Mouse (Mus musculus) heart, embryonic 16.5 days (tissue): Measurements from ENCODE around the gene Abcc12. TPM values are rescaled to one million over a fixed set of nuclear protein-coding genes. Genes with fewer than 3 reads are reported as not detected.

Source experiments
- ATAC-seq: fragments of 200-750 bp; cut with Nextera tagmentation; replicated peaks from 2 replicates; pipeline ENCODE4 v1.8.0; 2017; ENCODE audit warnings: moderate number of reproducible peaks; ENCODE audit not compliant: insufficient read depth, low FRiP score; ENCODE audit errors: extremely low read depth
- H3K27ac ChIP-seq: fragments of 300-500 bp; sonication (generic); 2 replicates; pipeline ENCODE4 v1.5.1; 2014; ENCODE audit warnings: mild to moderate bottlenecking, low read length, control low read depth, moderate library complexity
- H3K27me3 ChIP-seq: fragments of 300-500 bp; sonication (generic); 2 replicates; pipeline ENCODE4 v1.6.1; 2014; ENCODE audit warnings: low read length, mixed read lengths; ENCODE audit not compliant: control insufficient read depth, insufficient read depth
- H3K36me3 ChIP-seq: fragments of 300-500 bp; sonication (generic); 2 replicates; pipeline ENCODE4 v1.6.1; 2014; ENCODE audit not compliant: control insufficient read depth, insufficient read depth
- H3K4me1 ChIP-seq: fragments of 300-500 bp; sonication (generic); 2 replicates; pipeline ENCODE4 v1.6.1; 2014; ENCODE audit warnings: low read length, mixed read lengths; ENCODE audit not compliant: control insufficient read depth, insufficient read depth
- H3K4me2 ChIP-seq: fragments of 300-500 bp; sonication (generic); 2 replicates; pipeline ENCODE4 v1.6.1; 2014; ENCODE audit warnings: low read depth, mild to moderate bottlenecking, control low read depth, low read length
- H3K4me3 ChIP-seq: fragments of 300-500 bp; sonication (generic); 2 replicates; pipeline ENCODE4 v1.5.1; 2014; ENCODE audit warnings: mild to moderate bottlenecking, control low read depth, low read length
- H3K9ac ChIP-seq: fragments of 300-500 bp; sonication (generic); 2 replicates; pipeline ENCODE4 v1.6.1; 2014; ENCODE audit warnings: low read length, control low read depth
- H3K9me3 ChIP-seq: fragments of 300-500 bp; sonication (generic); replicated peaks from 2 replicates; pipeline ENCODE4 v1.6.1; 2016; ENCODE audit warnings: low read length; ENCODE audit not compliant: control insufficient read depth
- WGBS: fragments of 180-500 bp; shearing (Covaris S2); extraction: QIAGEN DNeasy Blood & Tissue Kit; methylation state at CpG from one replicate; pipeline ENCODE4 v1.1.7; 2014; 5-methylcytosine and 5-hydroxymethylcytosine counted together
- polyA plus RNA-seq: library from polyadenylated mRNA; unstranded; fragments of >200 nt; fragmentation: Nextera tagmentation; extraction: Ambion mirVana; gene quantifications from 2 replicates; pipeline ENCODE4 v1.2.1, GENCODE M21; 2015

Gene Abcc12
- polyA plus RNA-seq, 1 experiment from 2014 or later, result 0.08 TPM

- Histone ChIP-seq H3K4me1 (no peaks in the 10 kb centered on the region), H3K9ac (no peak overlapping the region), H3K4me2 (no peak overlapping the region), H3K27me3 (no peaks in the 10 kb centered on the region), H3K36me3 (no peaks in the 10 kb centered on the region), H3K27ac (no peak overlapping the region), H3K9me3 (no peaks in the 10 kb centered on the region), H3K4me3 (no peak overlapping the region)
- no peak for ATAC-seq
- WGBS, result 72% methylated on average over 2 of the region's 2 CpGs
Measured at GRCm38 (mm10) chr8:86603174-86603573, 22.7 kb upstream of the Abcc12 start.

- 74% methylated on average over 3 of the region's 3 CpGs for WGBS
- ATAC-seq, result no peak
- no peak overlapping the region for H3K4me2 ChIP-seq
Measured at GRCm38 (mm10) chr8:86600311-86600710, 19.8 kb upstream of the Abcc12 start.

GRCm38 (mm10) chr8:86599299-86599698 lies 18.8 kb upstream of the Abcc12 start:
- Histone ChIP-seq H3K9ac (no peak overlapping the region), H3K27ac (no peak overlapping the region), H3K36me3 (no peaks in the 10 kb centered on the region), H3K4me1 (no peaks in the 10 kb centered on the region), H3K9me3 (no peaks in the 10 kb centered on the region), H3K27me3 (no peaks in the 10 kb centered on the region), H3K4me3 (no peak overlapping the region), H3K4me2 (no peak overlapping the region)
- WGBS, result 84% methylated on average over 6 of the region's 6 CpGs
- ATAC-seq, result no peak

More at GRCm38 (mm10) chr8:86600311-86600710, 19.8 kb upstream of the Abcc12 start:
- Histone ChIP-seq H3K36me3 (no peaks in the 10 kb centered on the region), H3K9me3 (no peaks in the 10 kb centered on the region), H3K9ac (no peak overlapping the region), H3K27me3 (no peaks in the 10 kb centered on the region), H3K4me1 (no peaks in the 10 kb centered on the region), H3K4me3 (no peak overlapping the region), H3K27ac (no peak overlapping the region)

- no peaks in the 10 kb centered on the region for H3K9me3 ChIP-seq
- H3K4me2 ChIP-seq, result no peak overlapping the region
- no peaks in the 10 kb centered on the region for H3K36me3 ChIP-seq
- H3K27me3 ChIP-seq, result no peaks in the 10 kb centered on the region
- H3K9ac ChIP-seq, result no peak overlapping the region
- no peak overlapping the region for H3K27ac ChIP-seq
- no peak for ATAC-seq
- no peaks in the 10 kb centered on the region for H3K4me1 ChIP-seq
- H3K4me3 ChIP-seq, result no peak overlapping the region
- 83% methylated on average over 7 of the region's 7 CpGs for WGBS
Measured at GRCm38 (mm10) chr8:86597681-86598080, 17.2 kb upstream of the Abcc12 start.

GRCm38 (mm10) chr8:86595671-86596070 lies 15.2 kb upstream of the Abcc12 start:
- Histone ChIP-seq H3K4me2 (no peak overlapping the region), H3K27ac (no peak overlapping the region), H3K4me1 (no peaks in the 10 kb centered on the region), H3K4me3 (no peak overlapping the region), H3K9me3 (no peaks in the 10 kb centered on the region), H3K27me3 (no peaks in the 10 kb centered on the region), H3K36me3 (no peaks in the 10 kb centered on the region), H3K9ac (no peak overlapping the region)
- no peak for ATAC-seq
- 71% methylated on average over 5 of the region's 5 CpGs for WGBS

GRCm38 (mm10) chr8:86594159-86594796 lies 13.8 kb upstream of the Abcc12 start:
- Histone ChIP-seq H3K27me3 (no peaks in the 10 kb centered on the region), H3K4me3 (no peak overlapping the region), H3K4me2 (no peak overlapping the region), H3K9me3 (no peaks in the 10 kb centered on the region), H3K4me1 (no peaks in the 10 kb centered on the region), H3K27ac (no peak overlapping the region), H3K36me3 (no peaks in the 10 kb centered on the region), H3K9ac (no peak overlapping the region)
- ATAC-seq, result no peak
- 56% methylated on average over 3 of the region's 3 CpGs for WGBS

GRCm38 (mm10) chr8:86593099-86593498 lies 12.6 kb upstream of the Abcc12 start:
- H3K9me3 ChIP-seq, result no peaks in the 10 kb centered on the region
- no peak overlapping the region for H3K9ac ChIP-seq
- WGBS, result 46% methylated on average over 10 of the region's 10 CpGs
- no peaks in the 10 kb centered on the region for H3K27me3 ChIP-seq
- no peaks in the 10 kb centered on the region for H3K4me1 ChIP-seq
- no peak overlapping the region for H3K27ac ChIP-seq
- ATAC-seq, result no peak
- H3K36me3 ChIP-seq, result no peaks in the 10 kb centered on the region
- no peak overlapping the region for H3K4me2 ChIP-seq
- no peak overlapping the region for H3K4me3 ChIP-seq

GRCm38 (mm10) chr8:86588338-86588737 lies 7.9 kb upstream of the Abcc12 start:
- no peak overlapping the region for H3K27ac ChIP-seq
- no peak overlapping the region for H3K9ac ChIP-seq
- H3K27me3 ChIP-seq, result no peaks in the 10 kb centered on the region
- H3K9me3 ChIP-seq, result no peaks in the 10 kb centered on the region
- H3K4me1 ChIP-seq, result no peaks in the 10 kb centered on the region; the same call in 1 of the 2 replicates
- no peaks in the 10 kb centered on the region for H3K36me3 ChIP-seq
- no peak overlapping the region for H3K4me3 ChIP-seq
- ATAC-seq, result no peak
- H3K4me2 ChIP-seq, result no peak overlapping the region
- WGBS, result 85% methylated on average over 5 of the region's 5 CpGs

GRCm38 (mm10) chr8:86586642-86587041 lies 6.2 kb upstream of the Abcc12 start:
- WGBS, result 47% methylated on average over 6 of the region's 6 CpGs
- no peaks in the 10 kb centered on the region for H3K9me3 ChIP-seq
- no peaks in the 10 kb centered on the region for H3K27me3 ChIP-seq
- H3K4me3 ChIP-seq, result no peak overlapping the region
- no peak overlapping the region for H3K9ac ChIP-seq
- no peaks in the 10 kb centered on the region; the same call in 1 of the 2 replicates for H3K4me1 ChIP-seq
- H3K27ac ChIP-seq, result no peak overlapping the region
- no peaks in the 10 kb centered on the region for H3K36me3 ChIP-seq
- ATAC-seq, result no peak
- H3K4me2 ChIP-seq, result no peak overlapping the region
